Mouse (Mus musculus): ENCODE data around the gene Gm7138. TPM values are rescaled to one million over a fixed set of nuclear protein-coding genes. Genes with fewer than 3 reads are reported as not detected.
"Not testable (repeated sequence)": the region's sequence is repeated elsewhere in the genome, so short reads cannot be mapped to it uniquely, and the experiment has no call there.

Gm7138 gene
- total RNA-seq, 2 experiments from 2014 or later, result not detected

GRCm38 (mm10) chr10:77752312-77752711 is 24.4 kb downstream of the Gm7138 start:
- intact Hi-C loops (cut with DNase I); DNase-seq (ENCODE audit: extremely low spot score in 1 of 2, low spot score in 2 of 2): not testable (repeated sequence)

- DNase-seq (ENCODE audit: extremely low spot score in 1 of 2, low spot score in 2 of 2); intact Hi-C loops (cut with DNase I): not testable (repeated sequence)
These were observed 25.5 kb downstream of the Gm7138 start, which contains the start of gene Gm9736 for GRCm38 (mm10) chr10:77751254-77751653. Gene Gm9736 (minus strand): TSS chr10:77751354.

- DNase-seq (ENCODE audit: extremely low spot score in 1 of 2, low spot score in 2 of 2); intact Hi-C loops (cut with DNase I): not testable (repeated sequence)
These were observed 26.1 kb downstream of the Gm7138 start for GRCm38 (mm10) chr10:77750686-77751085.

GRCm38 (mm10) chr10:77741924-77742688 is 34.6 kb downstream of the Gm7138 start, which contains the start of gene Gm18596:
Gene Gm18596 (minus strand): TSS chr10:77742638.
- intact Hi-C loops (cut with DNase I); DNase-seq (ENCODE audit: extremely low spot score in 1 of 2, low spot score in 2 of 2): not testable (repeated sequence)

- intact Hi-C loops (cut with DNase I), result no loop called here
- DNase-seq (ENCODE audit: extremely low spot score in 1 of 2, low spot score in 2 of 2), result no peak
These were observed 37.8 kb downstream of the Gm7138 start for GRCm38 (mm10) chr10:77738929-77739328.

- no peak for DNase-seq (ENCODE audit: extremely low spot score in 1 of 2, low spot score in 2 of 2)
- intact Hi-C loops (cut with DNase I), result no loop called here
These were observed 40.8 kb downstream of the Gm7138 start for GRCm38 (mm10) chr10:77735928-77736327.

- no peak for DNase-seq (ENCODE audit: extremely low spot score in 1 of 2, low spot score in 2 of 2)
- intact Hi-C loops (cut with DNase I), result no loop called here
These were observed 47.5 kb downstream of the Gm7138 start for GRCm38 (mm10) chr10:77729241-77729640.

GRCm38 (mm10) chr10:77728280-77728679 is 48.5 kb downstream of the Gm7138 start:
- intact Hi-C loops (cut with DNase I), result no loop called here
- no peak for DNase-seq (ENCODE audit: extremely low spot score in 1 of 2, low spot score in 2 of 2)

Other genes starting within 250 kb of the Gm7138 start
- gene Itgb2, start 246.7 kb downstream of the Gm7138 start, total RNA-seq (2021), result 1 to 10 TPM; 2.0 to 2.4 TPM
- 10 to 100 TPM; 59.2 to 66.9 TPM for gene Pttg1ip, start 195.2 kb downstream of the Gm7138 start, total RNA-seq (2021)
- 100 to 1,000 TPM; 142 to 154 TPM for gene Sumo3, start 170.8 kb downstream of the Gm7138 start, total RNA-seq (2021)
- 10 to 100 TPM; 18.5 to 22.8 TPM for gene Gm49325, start 170.7 kb downstream of the Gm7138 start, total RNA-seq (2021)
- gene Ube2g2, start 154.7 kb downstream of the Gm7138 start, total RNA-seq (2021), result 10 to 100 TPM; 32.6 to 39.9 TPM
- gene Tspear, start 90.4 kb downstream of the Gm7138 start, total RNA-seq (2021), result under 1 TPM in 1 of 2 experiments, not detected in 1; 0.18 TPM
- gene Gm19402, start 86.2 kb downstream of the Gm7138 start, total RNA-seq (2021), result not detected
- gene Gm9508, start 79.7 kb downstream of the Gm7138 start, total RNA-seq (2021), result not detected
- gene Gm10272, start 70.3 kb downstream of the Gm7138 start, total RNA-seq (2021), result not detected
- gene Gm10024, start 65.5 kb downstream of the Gm7138 start, total RNA-seq (2021), result not detected
- not detected for gene Gm10142, start 61.1 kb downstream of the Gm7138 start, total RNA-seq (2021)
- not detected for gene Krtap12-1, start 56.3 kb downstream of the Gm7138 start, total RNA-seq (2021)
- gene Gm10100, start 50.5 kb downstream of the Gm7138 start, total RNA-seq (2021), result not detected
- gene Gm18596, start 34.3 kb downstream of the Gm7138 start, total RNA-seq (2021), result not detected
- gene Gm9736, start 25.6 kb downstream of the Gm7138 start, total RNA-seq (2021), result not detected
- gene Gm3233, start 17.3 kb downstream of the Gm7138 start, total RNA-seq (2021), result not detected
- not detected for gene Gm3238, start 5.6 kb downstream of the Gm7138 start, total RNA-seq (2021)
- gene Gm3250, start 5.6 kb upstream of the Gm7138 start, total RNA-seq (2021), result not detected
- gene Gm7137, start 11.3 kb upstream of the Gm7138 start, total RNA-seq (2021), result not detected
- gene Gm9639, start 18.1 kb upstream of the Gm7138 start, total RNA-seq (2021), result not detected
- gene Gm19668, start 22.2 kb upstream of the Gm7138 start, total RNA-seq (2021), result not detected
- gene Gm9507, start 34.9 kb upstream of the Gm7138 start, total RNA-seq (2021), result not detected
- gene Gm2696, start 37.7 kb upstream of the Gm7138 start, total RNA-seq (2021), result not detected
- not detected for gene Krtap10-4, start 50.2 kb upstream of the Gm7138 start, total RNA-seq (2021)
- gene Krtap10-10, start 59.0 kb upstream of the Gm7138 start, total RNA-seq (2021), result not detected
- not detected for gene Gm36176, start 69.9 kb upstream of the Gm7138 start, total RNA-seq (2021)
- not detected for gene Gm10318, start 75.9 kb upstream of the Gm7138 start, total RNA-seq (2021)
- not detected for gene Gm3285, start 85.0 kb upstream of the Gm7138 start, total RNA-seq (2021)
- 10 to 100 TPM; 31.7 to 33.5 TPM for gene Lrrc3, start 125.6 kb upstream of the Gm7138 start, total RNA-seq (2021)
- 10 to 100 TPM; 27.4 to 29.6 TPM for gene Trpm2, start 193.6 kb upstream of the Gm7138 start, total RNA-seq (2021)
- 10 to 100 TPM; 31.9 to 37.4 TPM for gene 1810043G02Rik, start 201.6 kb upstream of the Gm7138 start, total RNA-seq (2021)
- gene Pfkl, start 233.1 kb upstream of the Gm7138 start, total RNA-seq (2021), result 10 to 100 TPM; 82.7 to 90.8 TPM